Mouse (Mus musculus): ENCODE measurements at regions not wholly inside any gene's neighbourhood (a gene's known extent, or its start where the extent isn't known, plus 50 kb on each side); places are given as distances from the start of the nearest gene placed in this dataset.

- Histone ChIP-seq H3K4me3 (replicated peaks; ENCODE audit: low read length) (no peak overlapping the region), H3K27me3 (ENCODE audit: insufficient read depth, low read length) (no peaks in the 10 kb centered on the region), H3K36me3 (ENCODE audit: insufficient read depth, low read length) (no peaks in the 10 kb centered on the region), H3K4me1 (replicated peaks; ENCODE audit: low read depth, low read length) (0 out of 2 replicates have a peak, but pooled peaks cover 3% of the 10 kb centered on the region), H3K9me3 (ENCODE audit: low read length) (no peaks in the 10 kb centered on the region)
- TF ChIP-seq NANOG (IDR thresholded peaks at IDR 0.05; ENCODE audit: borderline replicate concordance, low read length) (no peak), POU5F1 (IDR thresholded peaks at IDR 0.05; ENCODE audit: borderline replicate concordance, low read length) (no peak), CTCF (conservative IDR thresholded peaks at IDR 0.05; ENCODE audit: low read length) (no peak)
Observed at GRCm38 (mm10) chr8:89310696-89311214, 266.8 kb upstream of the Sall1 start.

- Histone ChIP-seq H3K4me3 (replicated peaks; ENCODE audit: low read length) (no peak overlapping the region), H3K4me1 (replicated peaks; ENCODE audit: low read depth, low read length) (0 out of 2 replicates have a peak, but pooled peaks cover 3% of the 10 kb centered on the region), H3K9me3 (ENCODE audit: low read length) (no peaks in the 10 kb centered on the region), H3K27me3 (ENCODE audit: insufficient read depth, low read length) (no peaks in the 10 kb centered on the region), H3K36me3 (ENCODE audit: insufficient read depth, low read length) (no peaks in the 10 kb centered on the region)
- TF ChIP-seq POU5F1 (IDR thresholded peaks at IDR 0.05; ENCODE audit: borderline replicate concordance, low read length) (no peak), NANOG (IDR thresholded peaks at IDR 0.05; ENCODE audit: borderline replicate concordance, low read length) (no peak), CTCF (conservative IDR thresholded peaks at IDR 0.05; ENCODE audit: low read length) (no peak)
Observed at GRCm38 (mm10) chr8:89309591-89309990, 265.6 kb upstream of the Sall1 start.

- 0 out of 2 replicates have a peak, but pooled peaks cover 3% of the 10 kb centered on the region for H3K4me1 ChIP-seq (replicated peaks; ENCODE audit: low read depth, low read length)
- no peaks in the 10 kb centered on the region for H3K36me3 ChIP-seq (ENCODE audit: insufficient read depth, low read length)
- H3K9me3 ChIP-seq (ENCODE audit: low read length): no peaks in the 10 kb centered on the region
- H3K27me3 ChIP-seq (ENCODE audit: insufficient read depth, low read length): no peaks in the 10 kb centered on the region
- no peak for TF ChIP-seq POU5F1 (IDR thresholded peaks at IDR 0.05; ENCODE audit: borderline replicate concordance, low read length)
- TF ChIP-seq CTCF (conservative IDR thresholded peaks at IDR 0.05; ENCODE audit: low read length): no peak
- TF ChIP-seq NANOG (IDR thresholded peaks at IDR 0.05; ENCODE audit: borderline replicate concordance, low read length): no peak
- H3K4me3 ChIP-seq (replicated peaks; ENCODE audit: low read length): no peak overlapping the region
Observed at GRCm38 (mm10) chr8:89308950-89309349, 265.0 kb upstream of the Sall1 start.

- no peaks in the 10 kb centered on the region for H3K36me3 ChIP-seq (ENCODE audit: insufficient read depth, low read length)
- no peaks in the 10 kb centered on the region for H3K9me3 ChIP-seq (ENCODE audit: low read length)
- no peak overlapping the region for H3K4me3 ChIP-seq (replicated peaks; ENCODE audit: low read length)
- H3K27me3 ChIP-seq (ENCODE audit: insufficient read depth, low read length): no peaks in the 10 kb centered on the region
- TF ChIP-seq POU5F1 (IDR thresholded peaks at IDR 0.05; ENCODE audit: borderline replicate concordance, low read length) (no peak), CTCF (conservative IDR thresholded peaks at IDR 0.05; ENCODE audit: low read length) (no peak), NANOG (IDR thresholded peaks at IDR 0.05; ENCODE audit: borderline replicate concordance, low read length) (no peak)
- 0 out of 2 replicates have a peak, but pooled peaks cover 3% of the 10 kb centered on the region for H3K4me1 ChIP-seq (replicated peaks; ENCODE audit: low read depth, low read length)
Observed at GRCm38 (mm10) chr8:89308532-89308931, 264.6 kb upstream of the Sall1 start.

GRCm38 (mm10) chr8:89307601-89308000 lies 263.6 kb upstream of the Sall1 start:
- TF ChIP-seq POU5F1 (IDR thresholded peaks at IDR 0.05; ENCODE audit: borderline replicate concordance, low read length) (no peak), CTCF (conservative IDR thresholded peaks at IDR 0.05; ENCODE audit: low read length) (no peak), NANOG (IDR thresholded peaks at IDR 0.05; ENCODE audit: borderline replicate concordance, low read length) (no peak)

GRCm38 (mm10) chr8:89307085-89307484 lies 263.1 kb upstream of the Sall1 start:
- Histone ChIP-seq H3K4me1 (replicated peaks; ENCODE audit: low read depth, low read length) (no peaks in the 10 kb centered on the region), H3K9me3 (ENCODE audit: low read length) (no peaks in the 10 kb centered on the region), H3K36me3 (ENCODE audit: insufficient read depth, low read length) (no peaks in the 10 kb centered on the region), H3K4me3 (replicated peaks; ENCODE audit: low read length) (no peak overlapping the region), H3K27me3 (ENCODE audit: insufficient read depth, low read length) (no peaks in the 10 kb centered on the region)
- TF ChIP-seq NANOG (IDR thresholded peaks at IDR 0.05; ENCODE audit: borderline replicate concordance, low read length) (no peak), CTCF (conservative IDR thresholded peaks at IDR 0.05; ENCODE audit: low read length) (no peak), POU5F1 (IDR thresholded peaks at IDR 0.05; ENCODE audit: borderline replicate concordance, low read length) (no peak)

More at GRCm38 (mm10) chr8:89307601-89308000, 263.6 kb upstream of the Sall1 start:
- Histone ChIP-seq H3K9me3 (ENCODE audit: low read length) (no peaks in the 10 kb centered on the region), H3K4me3 (replicated peaks; ENCODE audit: low read length) (no peak overlapping the region), H3K36me3 (ENCODE audit: insufficient read depth, low read length) (no peaks in the 10 kb centered on the region), H3K27me3 (ENCODE audit: insufficient read depth, low read length) (no peaks in the 10 kb centered on the region), H3K4me1 (replicated peaks; ENCODE audit: low read depth, low read length) (0 out of 2 replicates have a peak, but pooled peaks cover 3% of the 10 kb centered on the region)

GRCm38 (mm10) chr8:89304116-89304515 lies 260.2 kb upstream of the Sall1 start:
- Histone ChIP-seq H3K36me3 (ENCODE audit: insufficient read depth, low read length) (no peaks in the 10 kb centered on the region), H3K9me3 (ENCODE audit: low read length) (no peaks in the 10 kb centered on the region), H3K4me3 (replicated peaks; ENCODE audit: low read length) (no peak overlapping the region), H3K27me3 (ENCODE audit: insufficient read depth, low read length) (no peaks in the 10 kb centered on the region), H3K4me1 (replicated peaks; ENCODE audit: low read depth, low read length) (no peaks in the 10 kb centered on the region)
- TF ChIP-seq POU5F1 (IDR thresholded peaks at IDR 0.05; ENCODE audit: borderline replicate concordance, low read length) (no peak), CTCF (conservative IDR thresholded peaks at IDR 0.05; ENCODE audit: low read length) (no peak), NANOG (IDR thresholded peaks at IDR 0.05; ENCODE audit: borderline replicate concordance, low read length) (no peak)

GRCm38 (mm10) chr8:89303326-89303725 lies 259.4 kb upstream of the Sall1 start:
- H3K27me3 ChIP-seq (ENCODE audit: insufficient read depth, low read length): no peaks in the 10 kb centered on the region
- no peak for TF ChIP-seq NANOG (IDR thresholded peaks at IDR 0.05; ENCODE audit: borderline replicate concordance, low read length)
- no peak for TF ChIP-seq POU5F1 (IDR thresholded peaks at IDR 0.05; ENCODE audit: borderline replicate concordance, low read length)
- no peak for TF ChIP-seq CTCF (conservative IDR thresholded peaks at IDR 0.05; ENCODE audit: low read length)
- H3K4me1 ChIP-seq (replicated peaks; ENCODE audit: low read depth, low read length): no peaks in the 10 kb centered on the region
- H3K9me3 ChIP-seq (ENCODE audit: low read length): no peaks in the 10 kb centered on the region
- H3K36me3 ChIP-seq (ENCODE audit: insufficient read depth, low read length): no peaks in the 10 kb centered on the region
- H3K4me3 ChIP-seq (replicated peaks; ENCODE audit: low read length): no peak overlapping the region

- Histone ChIP-seq H3K36me3 (ENCODE audit: insufficient read depth, low read length) (no peaks in the 10 kb centered on the region), H3K9me3 (ENCODE audit: low read length) (peaks cover 10% of the 10 kb centered on the region; the same call in 1 of the 2 replicates), H3K4me3 (replicated peaks; ENCODE audit: low read length) (no peak overlapping the region), H3K27me3 (ENCODE audit: insufficient read depth, low read length) (no peaks in the 10 kb centered on the region), H3K4me1 (replicated peaks; ENCODE audit: low read depth, low read length) (no peaks in the 10 kb centered on the region)
- TF ChIP-seq NANOG (IDR thresholded peaks at IDR 0.05; ENCODE audit: borderline replicate concordance, low read length): no peak
- no peak for TF ChIP-seq CTCF (conservative IDR thresholded peaks at IDR 0.05; ENCODE audit: low read length)
- no peak for TF ChIP-seq POU5F1 (IDR thresholded peaks at IDR 0.05; ENCODE audit: borderline replicate concordance, low read length)
Observed at GRCm38 (mm10) chr8:89299637-89300036, 255.7 kb upstream of the Sall1 start.

All from E14TG2a.4 (cell line).